Mouse (Mus musculus): ENCODE results near the gene Rbfox3. TPM values are rescaled to one million over a fixed set of nuclear protein-coding genes. Genes with fewer than 3 reads are reported as not detected.

Gene Rbfox3
- total and polyA plus RNA-seq, 3 experiments, result 0.16 TPM; not detected in 2

DNA sequence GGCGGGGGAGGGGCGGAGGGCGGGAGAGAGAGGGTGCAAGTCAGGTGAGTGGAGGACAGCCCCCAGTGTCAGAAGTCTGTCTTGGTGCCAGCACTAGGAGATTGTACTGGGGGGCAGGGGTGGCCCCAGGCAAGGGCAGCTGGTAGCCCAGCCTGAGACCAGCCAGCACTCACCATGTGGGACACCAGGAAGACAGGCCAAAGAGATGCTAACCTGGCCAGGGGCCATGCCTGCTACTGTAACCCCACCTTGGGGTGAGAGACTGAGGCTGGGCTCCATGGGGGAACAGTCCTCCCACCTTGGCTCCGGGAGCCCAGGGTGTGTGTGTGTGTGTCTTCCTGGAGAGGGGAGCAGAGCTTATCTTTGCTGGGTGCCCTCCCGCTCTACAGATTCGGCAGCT is 408.4 kb downstream of the Rbfox3 start:
- Histone ChIP-seq H3K27me3 (ENCODE audit: insufficient read depth, low read length) (no peaks in the 10 kb centered on the region), H3K9me3 (replicated peaks) (peaks cover 80% of the 10 kb centered on the region), H3K4me3 (ENCODE audit: low read depth, low read length) (no peak overlapping the region; the same call in 1 of the 2 replicates), H3K4me1 (ENCODE audit: insufficient read depth, low read depth, low read length) (no peaks in the 10 kb centered on the region), H3K36me3 (replicated peaks) (no peaks in the 10 kb centered on the region)
- TF ChIP-seq GATA1 (IDR thresholded peaks at IDR 0.05; ENCODE audit: borderline replicate concordance, low read length) (no peak), GATA2 (IDR thresholded peaks at IDR 0.05; ENCODE audit: borderline replicate concordance, low read depth, low read length) (no peak), POLR2AphosphoS5 (IDR thresholded peaks at IDR 0.05; ENCODE audit: insufficient replicate concordance, low read depth, low read length) (no peak), TAL1 (conservative IDR thresholded peaks at IDR 0.05; ENCODE audit: low read depth, low read length) (no peak), CTCF (IDR thresholded peaks at IDR 0.05; ENCODE audit: low read depth, low read length) (no peak)
- no peak for ATAC-seq (ENCODE audit: extremely low read depth, insufficient number of reproducible peaks, low FRiP score, poor library complexity, severe bottlenecking)
- DNase-seq (ENCODE audit: low spot score), result no peak

DNA sequence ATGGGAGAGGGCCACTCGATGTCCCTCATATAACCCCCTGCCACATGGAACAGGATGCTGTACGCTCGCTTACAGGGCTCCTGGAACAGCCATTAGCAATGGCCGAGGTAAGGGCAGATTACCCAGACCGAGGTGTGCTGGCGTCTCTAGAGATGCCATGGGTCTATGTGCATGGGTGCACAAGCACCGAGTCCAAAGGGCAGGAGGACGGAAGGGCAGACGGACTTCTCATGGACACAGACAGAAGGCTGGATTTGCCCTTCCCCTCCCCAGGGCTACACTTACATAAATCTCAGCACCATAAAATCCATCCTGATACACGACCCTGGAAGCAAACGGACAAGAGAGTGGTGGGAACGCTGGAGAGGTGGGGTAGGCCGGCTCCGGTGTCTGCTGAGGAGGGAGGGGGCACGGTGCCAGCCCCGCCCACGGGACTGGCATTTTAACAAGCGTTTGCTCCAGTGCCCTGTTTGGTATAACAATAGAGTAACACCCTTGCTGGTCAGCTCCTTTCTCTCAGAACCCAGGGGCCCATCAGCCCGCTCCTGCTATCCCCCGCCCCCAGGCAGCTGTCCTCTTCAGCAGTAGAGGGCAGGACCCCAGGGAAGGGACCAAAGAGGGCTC is 415.2 kb downstream of the Rbfox3 start:
- peaks cover 3% of the 10 kb centered on the region; the same call in 1 of the 2 replicates for H3K27me3 ChIP-seq (ENCODE audit: insufficient read depth, low read length)
- ATAC-seq (ENCODE audit: extremely low read depth, insufficient number of reproducible peaks, low FRiP score, poor library complexity, severe bottlenecking), result no peak
- H3K4me3 ChIP-seq (ENCODE audit: low read depth, low read length), result no peak overlapping the region
- no peak for DNase-seq (ENCODE audit: low spot score)
- peaks cover 74% of the 10 kb centered on the region for H3K9me3 ChIP-seq (replicated peaks)
- no peak for TF ChIP-seq GATA1 (IDR thresholded peaks at IDR 0.05; ENCODE audit: borderline replicate concordance, low read length)
- TF ChIP-seq POLR2AphosphoS5 (IDR thresholded peaks at IDR 0.05; ENCODE audit: insufficient replicate concordance, low read depth, low read length), result no peak
- TF ChIP-seq CTCF (IDR thresholded peaks at IDR 0.05; ENCODE audit: low read depth, low read length), result no peak
- no peak for TF ChIP-seq TAL1 (conservative IDR thresholded peaks at IDR 0.05; ENCODE audit: low read depth, low read length)
- TF ChIP-seq GATA2 (IDR thresholded peaks at IDR 0.05; ENCODE audit: borderline replicate concordance, low read depth, low read length), result no peak
- no peaks in the 10 kb centered on the region for H3K4me1 ChIP-seq (ENCODE audit: insufficient read depth, low read depth, low read length)
- no peaks in the 10 kb centered on the region for H3K36me3 ChIP-seq (replicated peaks)

DNA sequence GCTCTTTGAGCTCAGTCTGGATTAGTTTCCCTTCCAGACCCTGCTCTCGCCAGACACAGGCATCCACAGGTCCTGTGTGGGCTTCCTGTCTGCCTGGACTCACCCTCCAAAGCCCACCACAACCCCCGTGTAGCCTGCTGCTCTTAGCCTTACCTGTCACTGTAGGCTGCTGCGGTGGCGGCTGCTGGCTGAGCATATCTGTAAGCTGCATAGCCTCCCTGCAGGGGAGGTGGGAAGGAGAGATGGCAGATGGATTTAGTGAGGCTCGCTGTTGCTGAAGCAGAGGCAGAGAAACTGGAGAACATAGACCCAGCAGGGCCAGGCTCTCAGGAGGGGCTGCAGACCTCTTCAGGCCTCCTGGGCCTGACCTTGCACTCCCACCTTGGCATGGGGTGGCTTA is 416.3 kb downstream of the Rbfox3 start:
- DNase-seq (ENCODE audit: low spot score) (no peak), ATAC-seq (ENCODE audit: extremely low read depth, insufficient number of reproducible peaks, low FRiP score, poor library complexity, severe bottlenecking) (no peak)
- no peak overlapping the region for H3K4me3 ChIP-seq (ENCODE audit: low read depth, low read length)
- no peaks in the 10 kb centered on the region for H3K4me1 ChIP-seq (ENCODE audit: insufficient read depth, low read depth, low read length)
- H3K27me3 ChIP-seq (ENCODE audit: insufficient read depth, low read length), result peaks cover 3% of the 10 kb centered on the region; the same call in 1 of the 2 replicates
- TF ChIP-seq TAL1 (conservative IDR thresholded peaks at IDR 0.05; ENCODE audit: low read depth, low read length) (no peak), GATA2 (IDR thresholded peaks at IDR 0.05; ENCODE audit: borderline replicate concordance, low read depth, low read length) (no peak), CTCF (IDR thresholded peaks at IDR 0.05; ENCODE audit: low read depth, low read length) (no peak), GATA1 (IDR thresholded peaks at IDR 0.05; ENCODE audit: borderline replicate concordance, low read length) (no peak), POLR2AphosphoS5 (IDR thresholded peaks at IDR 0.05; ENCODE audit: insufficient replicate concordance, low read depth, low read length) (no peak)
- H3K36me3 ChIP-seq (replicated peaks), result no peaks in the 10 kb centered on the region
- H3K9me3 ChIP-seq (replicated peaks), result peaks cover 74% of the 10 kb centered on the region

DNA sequence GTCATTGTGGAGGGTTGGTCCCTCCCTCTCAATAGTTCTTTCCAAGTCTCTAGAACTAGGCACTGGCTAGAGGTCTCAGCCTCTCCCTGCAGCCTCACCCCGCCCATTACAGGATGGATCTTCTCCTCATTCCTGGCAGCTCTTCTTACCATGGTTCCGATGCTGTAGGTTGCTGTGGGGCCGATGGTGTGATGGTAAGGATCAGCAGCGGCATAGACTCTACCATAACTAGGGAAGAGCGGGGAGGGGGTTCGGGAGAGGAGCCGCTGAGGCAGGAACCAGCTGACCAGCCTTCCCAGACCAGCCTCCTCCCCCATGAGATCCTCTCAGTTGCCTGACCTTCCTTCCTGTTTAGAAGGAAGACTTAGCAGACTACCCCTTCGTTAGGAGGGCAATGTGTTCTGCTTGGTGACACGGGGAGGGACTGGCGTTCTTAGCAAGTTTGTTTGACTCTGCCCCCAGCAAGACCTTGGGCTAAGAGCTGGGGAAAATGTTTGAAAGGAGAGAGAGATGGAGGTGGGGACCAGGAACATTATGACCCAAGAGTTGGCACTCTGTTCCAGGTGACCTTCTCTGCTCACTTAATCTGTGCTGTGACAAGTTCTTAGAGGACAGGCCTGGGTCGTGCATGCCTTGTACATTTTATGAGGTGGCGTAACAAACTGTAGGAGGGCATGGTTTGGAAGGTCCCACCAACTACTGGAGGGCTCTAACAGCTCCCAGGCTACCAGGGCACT is 417.2 kb downstream of the Rbfox3 start:
- no peaks in the 10 kb centered on the region for H3K36me3 ChIP-seq (replicated peaks)
- no peak overlapping the region for H3K4me3 ChIP-seq (ENCODE audit: low read depth, low read length)
- H3K4me1 ChIP-seq (ENCODE audit: insufficient read depth, low read depth, low read length), result no peaks in the 10 kb centered on the region
- no peak for TF ChIP-seq GATA1 (IDR thresholded peaks at IDR 0.05; ENCODE audit: borderline replicate concordance, low read length)
- TF ChIP-seq POLR2AphosphoS5 (IDR thresholded peaks at IDR 0.05; ENCODE audit: insufficient replicate concordance, low read depth, low read length), result no peak
- no peak for TF ChIP-seq TAL1 (conservative IDR thresholded peaks at IDR 0.05; ENCODE audit: low read depth, low read length)
- TF ChIP-seq CTCF (IDR thresholded peaks at IDR 0.05; ENCODE audit: low read depth, low read length), result no peak
- no peak for TF ChIP-seq GATA2 (IDR thresholded peaks at IDR 0.05; ENCODE audit: borderline replicate concordance, low read depth, low read length)
- no peak for ATAC-seq (ENCODE audit: extremely low read depth, insufficient number of reproducible peaks, low FRiP score, poor library complexity, severe bottlenecking)
- peaks cover 3% of the 10 kb centered on the region; the same call in 1 of the 2 replicates for H3K27me3 ChIP-seq (ENCODE audit: insufficient read depth, low read length)
- H3K9me3 ChIP-seq (replicated peaks), result peaks cover 69% of the 10 kb centered on the region
- DNase-seq (ENCODE audit: low spot score), result no peak

DNA sequence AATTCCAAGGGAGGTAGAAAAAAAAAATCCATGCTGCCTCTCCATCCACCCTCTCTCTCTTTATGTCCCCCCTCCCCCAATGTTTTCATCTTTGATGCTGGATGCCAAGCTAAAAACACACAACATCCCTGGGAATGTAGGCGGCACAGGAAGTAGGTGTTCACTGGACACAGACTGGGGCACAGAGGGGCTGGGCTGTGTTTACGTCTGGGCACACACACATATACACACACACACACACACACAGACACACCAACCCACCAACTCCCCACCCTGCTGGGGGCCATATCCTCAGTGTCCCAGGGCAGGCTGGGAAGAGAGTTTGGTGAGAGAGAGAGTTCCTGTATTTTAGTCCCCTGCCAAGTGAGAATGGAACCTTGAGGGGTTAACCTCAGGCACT is 417.9 kb downstream of the Rbfox3 start:
- Histone ChIP-seq H3K4me3 (ENCODE audit: low read depth, low read length) (no peak overlapping the region), H3K36me3 (replicated peaks) (peaks cover 1% of the 10 kb centered on the region), H3K27me3 (ENCODE audit: insufficient read depth, low read length) (peaks cover 3% of the 10 kb centered on the region; the same call in 1 of the 2 replicates), H3K4me1 (ENCODE audit: insufficient read depth, low read depth, low read length) (no peaks in the 10 kb centered on the region), H3K9me3 (replicated peaks) (peaks cover 69% of the 10 kb centered on the region)
- ATAC-seq (ENCODE audit: extremely low read depth, insufficient number of reproducible peaks, low FRiP score, poor library complexity, severe bottlenecking) (no peak), DNase-seq (ENCODE audit: low spot score) (no peak)
- no peak for TF ChIP-seq TAL1 (conservative IDR thresholded peaks at IDR 0.05; ENCODE audit: low read depth, low read length)
- TF ChIP-seq POLR2AphosphoS5 (IDR thresholded peaks at IDR 0.05; ENCODE audit: insufficient replicate concordance, low read depth, low read length), result no peak
- TF ChIP-seq CTCF (IDR thresholded peaks at IDR 0.05; ENCODE audit: low read depth, low read length), result no peak
- TF ChIP-seq GATA2 (IDR thresholded peaks at IDR 0.05; ENCODE audit: borderline replicate concordance, low read depth, low read length), result no peak
- TF ChIP-seq GATA1 (IDR thresholded peaks at IDR 0.05; ENCODE audit: borderline replicate concordance, low read length), result no peak

DNA sequence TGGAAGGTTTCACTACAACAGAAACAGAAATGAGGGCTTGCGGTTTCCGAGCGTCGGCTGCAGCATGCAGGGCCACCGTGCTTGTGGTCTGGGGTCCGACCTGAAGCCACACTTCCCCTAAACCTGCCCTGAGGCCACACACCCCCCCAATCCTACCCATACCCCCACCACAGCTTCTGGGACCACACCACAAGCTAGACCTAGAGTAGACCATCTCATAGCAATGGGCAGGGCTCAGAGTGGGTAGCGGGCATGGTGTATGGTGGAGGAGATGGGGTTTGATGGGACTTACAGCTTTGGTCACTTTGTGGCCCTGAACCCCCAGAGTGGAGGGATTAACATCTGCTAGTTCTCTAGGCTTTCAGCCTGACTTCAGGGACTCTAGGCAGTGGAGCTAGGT is 420.2 kb downstream of the Rbfox3 start:
- H3K9me3 ChIP-seq (replicated peaks), result peaks cover 50% of the 10 kb centered on the region
- no peak overlapping the region for H3K4me3 ChIP-seq (ENCODE audit: low read depth, low read length)
- TF ChIP-seq GATA1 (IDR thresholded peaks at IDR 0.05; ENCODE audit: borderline replicate concordance, low read length) (no peak), POLR2AphosphoS5 (IDR thresholded peaks at IDR 0.05; ENCODE audit: insufficient replicate concordance, low read depth, low read length) (no peak), CTCF (IDR thresholded peaks at IDR 0.05; ENCODE audit: low read depth, low read length) (no peak), GATA2 (IDR thresholded peaks at IDR 0.05; ENCODE audit: borderline replicate concordance, low read depth, low read length) (no peak), TAL1 (conservative IDR thresholded peaks at IDR 0.05; ENCODE audit: low read depth, low read length) (no peak)
- H3K4me1 ChIP-seq (ENCODE audit: insufficient read depth, low read depth, low read length), result no peaks in the 10 kb centered on the region
- ATAC-seq (ENCODE audit: extremely low read depth, insufficient number of reproducible peaks, low FRiP score, poor library complexity, severe bottlenecking) (no peak), DNase-seq (ENCODE audit: low spot score) (no peak)
- H3K36me3 ChIP-seq (replicated peaks), result peaks cover 24% of the 10 kb centered on the region
- peaks cover 3% of the 10 kb centered on the region; the same call in 1 of the 2 replicates for H3K27me3 ChIP-seq (ENCODE audit: insufficient read depth, low read length)

Data from G1E (cell line).